Mouse (Mus musculus) midbrain, embryonic 16.5 days (tissue): ENCODE measurements around the gene Astn2. TPM values are rescaled to one million over a fixed set of nuclear protein-coding genes. Genes with fewer than 3 reads are reported as not detected.

Source experiments
- ATAC-seq: fragments of 200-750 bp; cut with Nextera tagmentation; 2 replicates; pipeline ENCODE4 v1.8.0; 2017; ENCODE audit warnings: moderate TSS enrichment
- H3K27ac ChIP-seq: fragments of 300-500 bp; sonication (generic); 2 replicates; pipeline ENCODE4 v1.5.1; 2014; ENCODE audit warnings: mild to moderate bottlenecking, low read length, mixed read lengths
- H3K27me3 ChIP-seq: fragments of 300-500 bp; sonication (generic); 2 replicates; pipeline ENCODE4 v1.6.1; 2014; ENCODE audit warnings: low read depth, low read length, mixed read lengths; ENCODE audit not compliant: control insufficient read depth, insufficient read depth
- H3K36me3 ChIP-seq: fragments of 300-500 bp; sonication (generic); 2 replicates; pipeline ENCODE4 v1.6.1; 2014; ENCODE audit warnings: mild to moderate bottlenecking, low read length, moderate library complexity, mixed read lengths; ENCODE audit not compliant: control insufficient read depth, insufficient read depth
- H3K4me1 ChIP-seq: fragments of 300-500 bp; sonication (generic); 2 replicates; pipeline ENCODE4 v1.6.1; 2014; ENCODE audit warnings: mild to moderate bottlenecking, low read length, mixed read lengths; ENCODE audit not compliant: control insufficient read depth, insufficient read depth
- H3K4me2 ChIP-seq: fragments of 300-500 bp; sonication (generic); 2 replicates; pipeline ENCODE4 v1.6.1; 2014; ENCODE audit warnings: mild to moderate bottlenecking, low read length, mixed read lengths
- H3K4me3 ChIP-seq: fragments of 300-500 bp; sonication (generic); 2 replicates; pipeline ENCODE4 v1.5.1; 2014; ENCODE audit warnings: low read depth, mild to moderate bottlenecking, low read length, moderate library complexity, mixed read lengths
- H3K9ac ChIP-seq: fragments of 300-500 bp; sonication (generic); 2 replicates; pipeline ENCODE4 v1.6.1; 2014; ENCODE audit warnings: low read depth, low read length, mixed read lengths
- H3K9me3 ChIP-seq: fragments of 300-500 bp; sonication (generic); replicated peaks from 2 replicates; pipeline ENCODE4 v1.6.1; 2014; ENCODE audit warnings: mild to moderate bottlenecking, low read length, mixed read lengths; ENCODE audit not compliant: control insufficient read depth, poor library complexity, severe bottlenecking
- WGBS: fragments of 180-500 bp; shearing (Covaris S2); extraction: QIAGEN DNeasy Blood & Tissue Kit; methylation state at CpG from one replicate; pipeline ENCODE4 v1.1.7; 2014; 5-methylcytosine and 5-hydroxymethylcytosine counted together
- polyA plus RNA-seq: library from polyadenylated mRNA; unstranded; fragments of >200 nt; fragmentation: Nextera tagmentation; extraction: Ambion mirVana; gene quantifications from 2 replicates; pipeline ENCODE4 v1.2.1, GENCODE M21; 2015

Gene Astn2
- polyA plus RNA-seq, 1 experiment from 2014 or later, result 1.8 TPM

DNA sequence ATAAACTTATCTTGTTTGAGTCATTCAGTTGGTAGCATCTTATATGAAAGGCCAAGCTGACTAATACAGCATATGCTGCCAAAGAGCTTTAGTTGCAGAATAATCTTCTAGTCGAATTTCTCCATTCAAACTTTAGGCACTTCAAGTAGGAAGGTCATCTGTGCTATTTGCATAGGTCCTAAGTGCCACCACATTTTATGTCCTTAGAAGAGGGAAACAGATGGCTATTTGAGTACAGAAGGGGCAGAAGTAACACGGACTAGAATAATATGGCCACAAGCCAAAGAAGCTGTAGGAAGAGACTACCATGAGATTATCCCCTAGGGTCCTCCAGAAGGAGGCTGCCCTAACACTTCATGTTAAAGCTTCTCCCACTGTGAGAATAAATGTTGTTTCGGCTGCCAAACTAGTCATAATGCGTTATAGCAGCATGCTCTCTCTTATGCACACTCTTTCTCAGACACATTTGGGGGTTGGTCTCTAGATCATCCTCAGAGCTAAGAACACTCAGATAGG lies 730.9 kb downstream of the Astn2 start:
- no peak overlapping the region for H3K4me3 ChIP-seq
- ATAC-seq, result no peak
- no peak overlapping the region for H3K4me2 ChIP-seq
- H3K27ac ChIP-seq, result no peak overlapping the region
- H3K27me3 ChIP-seq, result no peaks in the 10 kb centered on the region
- no peak overlapping the region for H3K9ac ChIP-seq
- no peaks in the 10 kb centered on the region for H3K4me1 ChIP-seq
- H3K36me3 ChIP-seq, result no peaks in the 10 kb centered on the region
- 79% methylated on average over 4 of the region's 4 CpGs for WGBS
- H3K9me3 ChIP-seq, result no peaks in the 10 kb centered on the region

DNA sequence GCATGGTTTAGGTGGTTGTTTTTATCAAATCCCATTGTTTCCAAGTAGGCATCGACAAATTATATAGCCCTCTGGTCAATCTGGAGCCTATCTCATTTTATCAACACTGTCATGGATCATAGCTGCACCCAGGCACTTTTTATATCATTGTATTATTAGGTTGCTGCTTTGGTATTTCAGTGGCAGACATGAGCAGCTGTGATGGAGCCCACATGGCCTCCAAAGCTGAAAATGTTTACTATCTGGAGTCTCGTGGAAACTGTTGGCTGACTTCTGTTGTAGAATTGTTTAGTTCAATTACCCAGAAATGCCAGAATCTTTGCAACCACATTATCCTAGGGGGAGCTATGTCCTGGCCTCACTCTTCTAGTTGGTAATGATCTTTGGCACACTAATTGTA lies 732.1 kb downstream of the Astn2 start:
- H3K9ac ChIP-seq, result no peak overlapping the region
- no peaks in the 10 kb centered on the region for H3K9me3 ChIP-seq
- 0 out of 2 replicates have a peak, but pooled peaks cover under 1% of the 10 kb centered on the region for H3K4me1 ChIP-seq
- no peak overlapping the region for H3K4me3 ChIP-seq
- no peaks in the 10 kb centered on the region for H3K36me3 ChIP-seq
- H3K27ac ChIP-seq, result no peak overlapping the region
- no peak for ATAC-seq
- 73% methylated on average over 2 of the region's 2 CpGs for WGBS
- H3K27me3 ChIP-seq, result no peaks in the 10 kb centered on the region
- H3K4me2 ChIP-seq, result no peak overlapping the region

DNA sequence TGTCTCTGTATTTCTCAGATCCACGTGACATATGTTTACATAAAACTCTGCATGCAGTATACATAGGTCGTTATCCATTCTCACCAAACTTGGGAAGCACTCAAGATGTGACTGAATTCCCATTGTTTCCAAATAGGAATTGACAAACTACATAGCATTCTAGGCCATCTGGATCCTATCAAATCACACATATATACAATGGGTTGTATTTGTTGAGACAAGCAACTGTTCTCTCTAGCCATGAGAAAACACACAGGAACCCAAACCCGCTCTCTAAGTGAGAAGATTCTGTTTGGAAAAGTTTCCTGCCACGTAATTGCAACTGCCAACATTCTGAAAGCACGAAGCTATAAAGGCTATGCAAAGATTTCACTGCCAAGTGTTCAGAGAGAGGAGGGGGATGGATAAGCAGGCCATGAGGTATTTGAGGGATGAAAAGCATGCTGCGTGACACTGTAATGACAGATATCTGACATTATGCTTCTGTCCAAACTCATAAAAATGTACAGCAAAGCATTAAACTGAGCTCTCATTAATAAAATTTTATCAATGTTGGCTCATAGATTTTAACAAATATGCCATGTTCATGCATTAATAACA lies 732.7 kb downstream of the Astn2 start:
- 0 out of 2 replicates have a peak, but pooled peaks cover 2% of the 10 kb centered on the region for H3K4me1 ChIP-seq
- no peaks in the 10 kb centered on the region for H3K9me3 ChIP-seq
- H3K27me3 ChIP-seq, result no peaks in the 10 kb centered on the region
- no peaks in the 10 kb centered on the region for H3K36me3 ChIP-seq
- H3K4me2 ChIP-seq, result no peak overlapping the region
- no peak overlapping the region for H3K9ac ChIP-seq
- 62% methylated on average over 6 of the region's 6 CpGs for WGBS
- no peak overlapping the region for H3K27ac ChIP-seq
- H3K4me3 ChIP-seq, result no peak overlapping the region
- ATAC-seq, result no peak

DNA sequence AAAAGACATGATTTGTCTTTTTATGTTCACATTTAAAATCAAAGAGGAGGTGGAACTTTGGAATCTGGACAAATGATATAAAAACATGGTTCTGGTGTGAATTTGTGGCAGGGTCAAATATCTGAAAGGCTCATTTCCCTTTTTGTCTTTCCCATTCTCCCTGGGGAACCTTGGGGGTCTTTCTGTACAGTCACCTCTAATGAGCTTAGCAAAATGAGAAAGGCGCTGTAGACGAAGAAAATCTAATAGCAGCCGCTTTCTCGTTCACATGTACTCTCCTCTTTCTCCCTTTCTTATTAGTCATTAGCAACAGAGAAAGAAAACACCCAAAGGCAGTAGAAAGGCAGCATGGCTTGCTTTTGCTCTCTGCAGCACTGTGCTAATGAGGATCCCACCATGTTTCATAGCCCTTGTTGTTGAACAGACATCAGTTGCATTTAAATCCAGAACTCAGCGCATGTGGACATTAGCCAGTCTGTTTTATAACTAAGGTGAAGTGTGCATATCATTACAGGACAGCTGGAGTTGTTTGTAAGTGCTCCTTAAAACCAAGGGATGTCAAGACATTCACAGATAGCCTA lies 737.3 kb downstream of the Astn2 start:
- Histone ChIP-seq H3K9me3 (no peaks in the 10 kb centered on the region), H3K4me1 (0 out of 2 replicates have a peak, but pooled peaks cover 2% of the 10 kb centered on the region), H3K27ac (0 out of 2 replicates have a peak overlapping the region, but pooled peaks have one; percentile 26), H3K36me3 (no peaks in the 10 kb centered on the region), H3K4me3 (no peak overlapping the region), H3K9ac (no peak overlapping the region), H3K4me2 (no peak overlapping the region), H3K27me3 (no peaks in the 10 kb centered on the region; the same call in 1 of the 2 replicates)
- peak; percentile 72; the same call in 1 of the 2 replicates for ATAC-seq
- WGBS, result 31% methylated on average over 5 of the region's 5 CpGs

DNA sequence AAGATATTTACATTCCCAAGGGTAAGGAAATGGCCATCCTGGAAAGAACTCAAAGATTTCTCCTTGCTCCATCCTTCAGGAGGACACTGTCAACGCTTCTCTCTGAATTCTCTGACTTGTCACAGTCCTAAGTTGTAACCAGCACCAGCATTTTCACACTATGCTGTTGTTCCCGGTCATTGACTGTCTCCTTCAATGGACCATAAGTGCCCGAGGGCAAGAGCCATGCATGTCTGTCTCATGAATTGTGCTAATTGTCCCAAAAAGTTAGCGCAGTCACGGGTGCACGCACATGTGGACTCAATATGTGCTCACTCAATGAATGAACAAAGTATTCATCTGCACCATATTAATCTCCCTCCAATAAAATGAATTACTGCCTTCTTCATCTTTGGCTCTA lies 741.2 kb downstream of the Astn2 start:
- no peak overlapping the region for H3K4me3 ChIP-seq
- H3K9ac ChIP-seq, result no peak overlapping the region
- H3K9me3 ChIP-seq, result no peaks in the 10 kb centered on the region
- H3K27me3 ChIP-seq, result no peaks in the 10 kb centered on the region; the same call in 1 of the 2 replicates
- no peaks in the 10 kb centered on the region for H3K36me3 ChIP-seq
- H3K27ac ChIP-seq, result no peak overlapping the region
- no peak for ATAC-seq
- 86% methylated on average over 6 of the region's 6 CpGs for WGBS
- H3K4me1 ChIP-seq, result 0 out of 2 replicates have a peak, but pooled peaks cover 2% of the 10 kb centered on the region
- no peak overlapping the region for H3K4me2 ChIP-seq

DNA sequence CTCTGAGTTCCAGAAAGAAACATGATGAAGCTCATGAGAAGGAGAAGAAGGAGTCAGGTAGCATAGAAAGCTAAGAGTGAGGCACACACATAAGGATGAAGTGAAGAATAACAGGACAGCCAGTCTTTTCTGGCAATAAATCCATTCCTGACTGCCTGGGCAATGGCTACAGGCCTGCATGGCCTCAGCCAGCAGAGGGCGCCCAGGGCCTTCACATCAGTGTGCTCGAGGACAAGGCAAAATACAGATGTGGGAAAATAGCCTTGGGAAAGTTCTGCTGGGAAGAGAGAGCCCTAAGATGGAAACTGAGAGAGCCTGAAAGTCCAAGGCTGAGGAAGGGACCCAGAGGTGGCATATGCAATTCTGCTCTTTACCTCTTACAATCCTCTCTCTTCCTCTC lies 749.7 kb downstream of the Astn2 start:
- no peaks in the 10 kb centered on the region for H3K9me3 ChIP-seq
- ATAC-seq, result peak; percentile 90
- WGBS, result 0% methylated on average over 2 of the region's 2 CpGs
- no peak overlapping the region for H3K9ac ChIP-seq
- H3K4me1 ChIP-seq, result no peaks in the 10 kb centered on the region
- H3K4me3 ChIP-seq, result no peak overlapping the region
- H3K4me2 ChIP-seq, result no peak overlapping the region
- H3K27ac ChIP-seq, result no peak overlapping the region
- H3K36me3 ChIP-seq, result no peaks in the 10 kb centered on the region
- no peaks in the 10 kb centered on the region; the same call in 1 of the 2 replicates for H3K27me3 ChIP-seq

DNA sequence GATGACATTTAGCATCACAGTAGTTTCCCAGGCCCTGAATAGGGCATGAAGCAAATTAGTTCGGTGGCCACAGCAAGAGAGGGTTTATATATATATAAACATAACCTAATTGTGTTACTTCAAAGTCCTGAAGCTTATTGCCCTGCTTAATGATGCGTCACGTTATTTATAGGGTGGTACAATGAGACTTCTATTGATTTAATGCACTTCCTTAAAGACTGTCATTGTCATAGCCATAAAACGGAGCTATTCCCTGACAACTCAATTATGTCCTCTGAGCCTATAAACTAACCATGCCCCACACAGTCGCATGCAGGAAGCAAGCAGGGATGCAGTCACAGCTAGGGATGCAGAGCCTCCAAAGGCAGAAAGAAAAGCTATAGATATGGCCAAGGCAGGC lies 761.8 kb downstream of the Astn2 start:
- no peak for ATAC-seq
- WGBS, result 62% methylated on average over 5 of the region's 5 CpGs
- H3K27me3 ChIP-seq, result no peaks in the 10 kb centered on the region
- no peaks in the 10 kb centered on the region for H3K9me3 ChIP-seq
- H3K4me2 ChIP-seq, result no peak overlapping the region
- no peak overlapping the region for H3K9ac ChIP-seq
- peaks cover 2% of the 10 kb centered on the region; the same call in 1 of the 2 replicates for H3K4me1 ChIP-seq
- H3K27ac ChIP-seq, result no peak overlapping the region
- no peak overlapping the region for H3K4me3 ChIP-seq
- no peaks in the 10 kb centered on the region for H3K36me3 ChIP-seq

DNA sequence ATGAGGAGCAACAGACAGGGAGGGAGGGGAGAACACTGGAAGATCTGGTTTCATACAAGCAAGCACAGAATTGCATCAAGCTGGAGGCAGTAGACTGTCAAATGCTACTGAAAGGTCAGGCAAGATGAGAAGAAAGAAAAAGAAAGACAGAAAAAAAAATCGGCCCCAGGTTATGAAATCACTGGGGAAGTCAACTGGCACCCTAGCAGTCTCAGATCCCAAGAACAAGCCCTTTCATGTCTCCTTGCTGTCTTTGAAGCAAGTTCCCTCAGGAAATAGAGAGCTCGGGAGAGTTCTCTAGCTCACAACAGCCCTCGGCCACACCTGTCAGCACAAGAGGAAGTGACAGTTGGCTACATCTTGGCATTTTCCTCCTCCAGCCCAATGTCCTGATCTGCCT lies 766.2 kb downstream of the Astn2 start:
- WGBS, result 73% methylated on average over 3 of the region's 3 CpGs

DNA sequence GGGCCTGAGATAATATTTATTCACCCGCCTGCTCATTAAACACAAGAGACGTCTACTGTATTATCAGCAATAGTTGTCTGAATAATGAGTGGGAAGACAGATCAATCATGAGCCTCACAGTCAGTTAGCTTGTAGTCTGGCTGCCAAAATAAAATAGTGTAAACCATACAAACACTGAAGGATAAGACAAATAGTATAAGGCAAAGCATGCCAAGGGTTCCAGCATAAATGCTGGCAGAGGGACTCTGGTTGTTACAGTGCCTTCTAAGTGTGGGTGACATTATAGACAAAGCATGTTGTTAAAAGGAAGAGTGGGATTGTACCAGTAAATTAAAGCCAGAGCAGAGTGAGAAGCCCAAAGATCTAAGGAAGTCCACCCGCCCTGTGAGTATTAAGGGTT lies 784.3 kb downstream of the Astn2 start:
- no peak for ATAC-seq
- H3K27me3 ChIP-seq, result no peaks in the 10 kb centered on the region
- H3K36me3 ChIP-seq, result peaks cover 16% of the 10 kb centered on the region
- no peak overlapping the region for H3K27ac ChIP-seq
- WGBS, result 86% methylated on average over 3 of the region's 3 CpGs
- no peaks in the 10 kb centered on the region for H3K9me3 ChIP-seq
- no peak overlapping the region for H3K9ac ChIP-seq
- no peaks in the 10 kb centered on the region for H3K4me1 ChIP-seq
- H3K4me2 ChIP-seq, result no peak overlapping the region
- H3K4me3 ChIP-seq, result no peak overlapping the region

More for the DNA sequence above, 766.2 kb downstream of the Astn2 start:
- H3K9me3 ChIP-seq, result no peaks in the 10 kb centered on the region
- H3K4me3 ChIP-seq, result no peak overlapping the region
- H3K27ac ChIP-seq, result no peak overlapping the region
- no peak overlapping the region for H3K9ac ChIP-seq
- H3K27me3 ChIP-seq, result no peaks in the 10 kb centered on the region
- no peak overlapping the region for H3K4me2 ChIP-seq
- no peaks in the 10 kb centered on the region for H3K36me3 ChIP-seq
- ATAC-seq, result no peak
- peaks cover 2% of the 10 kb centered on the region; the same call in 1 of the 2 replicates for H3K4me1 ChIP-seq
